Mouse (Mus musculus): ENCODE measurements around the gene Tspan3. TPM values are rescaled to one million over a fixed set of nuclear protein-coding genes. Genes with fewer than 3 reads are reported as not detected.

Tspan3 gene
- total RNA-seq, 1 experiment from 2014 or later, result 91.3 TPM

DNA sequence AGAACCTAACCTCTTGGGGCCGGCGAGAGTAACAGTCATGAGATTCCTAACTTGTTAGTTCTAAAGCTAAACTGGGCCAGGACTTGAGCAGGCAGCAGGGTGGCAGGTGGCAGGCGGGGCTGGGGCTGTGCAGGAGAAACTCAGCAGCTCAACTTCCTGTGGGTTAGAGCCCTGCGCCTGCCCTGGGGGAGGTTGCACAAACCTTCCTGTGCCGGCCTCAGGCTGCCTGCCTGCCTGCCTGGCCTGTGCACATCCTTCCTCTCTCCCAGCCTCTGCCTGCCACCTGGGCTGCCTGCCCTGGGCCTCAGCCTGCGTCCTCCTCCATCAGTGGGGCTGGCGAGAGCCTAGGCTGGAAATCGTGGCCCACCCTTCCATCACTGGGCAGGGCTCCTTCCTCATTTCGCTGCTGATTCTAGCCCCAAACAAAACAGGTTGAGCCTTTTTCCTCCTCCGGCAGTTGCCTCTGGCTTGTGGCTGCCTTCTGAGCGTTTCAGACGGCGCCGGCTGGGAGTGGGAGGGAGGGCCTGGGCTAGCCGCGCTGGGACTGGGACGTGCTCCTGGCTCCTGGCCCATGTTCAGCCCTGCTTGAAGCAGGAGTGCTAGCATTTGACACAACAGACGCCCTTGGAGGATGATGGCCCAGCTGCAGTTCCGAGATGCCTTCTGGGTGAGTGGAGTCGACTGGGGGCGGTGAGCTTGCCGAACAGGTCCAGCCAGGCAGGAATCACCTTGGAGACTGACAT is 75.3 kb downstream of the Tspan3 start, which contains the start of gene Pstpip1:
TSS of gene Pstpip1 (plus strand) at position 185 of the 743 bp plus-strand sequence.
- peak; percentile 96 to 97 for ATAC-seq (replicated peaks in 1 of 2; ENCODE audit: insufficient read depth in 1 of 2, low FRiP score in 2 of 2, low TSS enrichment in 1 of 2, low read depth in 1 of 2, poor library complexity in 2 of 2, severe bottlenecking in 2 of 2)

DNA sequence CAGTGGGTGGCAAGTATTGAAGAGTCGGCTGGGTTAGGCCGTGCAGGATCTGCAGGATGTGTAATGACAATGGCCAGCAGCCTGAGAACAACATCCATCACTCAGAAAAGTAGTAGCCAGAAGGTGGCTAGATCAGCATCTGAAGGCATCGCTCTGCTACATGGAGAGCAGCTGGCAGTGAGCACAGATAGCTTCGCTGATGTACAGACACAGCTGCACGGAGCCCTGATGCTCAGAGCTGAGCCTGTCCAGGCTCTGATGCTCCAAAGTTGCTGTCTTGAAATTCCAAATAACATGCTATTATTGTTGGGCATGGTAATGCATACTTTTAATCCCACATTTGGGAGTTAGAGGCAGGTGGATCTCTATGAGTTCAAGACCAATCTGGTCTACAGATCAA is 78.8 kb downstream of the Tspan3 start:
- no peak for ATAC-seq (replicated peaks in 1 of 2; ENCODE audit: insufficient read depth in 1 of 2, low FRiP score in 2 of 2, low TSS enrichment in 1 of 2, low read depth in 1 of 2, poor library complexity in 2 of 2, severe bottlenecking in 2 of 2)

Other genes with a start within 250 kb of the Tspan3 start
- gene Scaper, start 227.4 kb downstream of the Tspan3 start, total RNA-seq (2017), result 26.5 and 32.7 TPM in 2 replicates
- gene 4930563M21Rik, start 154.9 kb downstream of the Tspan3 start, total RNA-seq (2017), result not detected in 2 replicates
- 74.9 and 87.8 TPM in 2 replicates for gene Rcn2, start 123.6 kb downstream of the Tspan3 start, total RNA-seq (2017)
- 109 and 141 TPM in 2 replicates for gene Pstpip1, start 75.5 kb downstream of the Tspan3 start, total RNA-seq (2017)